Mouse (Mus musculus) heart, embryonic 10.5 days (tissue): ENCODE data around the gene Gpr21. TPM values are rescaled to one million over a fixed set of nuclear protein-coding genes. Genes with fewer than 3 reads are reported as not detected.

Experiments used
- DNase-seq: peaks from one replicate; pipeline ENCODE4 v3.0.0-alpha.2; 2017; ENCODE audit warnings: low spot score
- H3K27ac ChIP-seq: fragments of 300-500 bp; sonication (generic); 2 replicates; pipeline ENCODE4 v1.5.1; 2016; ENCODE audit warnings: mild to moderate bottlenecking
- H3K27me3 ChIP-seq: fragments of 300-500 bp; sonication (generic); 2 replicates; pipeline ENCODE4 v1.6.1; 2016; ENCODE audit warnings: mild to moderate bottlenecking; ENCODE audit not compliant: poor library complexity, insufficient read depth, severe bottlenecking
- H3K36me3 ChIP-seq: fragments of 300-500 bp; sonication (generic); 2 replicates; pipeline ENCODE4 v1.6.1; 2016; ENCODE audit warnings: mild to moderate bottlenecking, moderate library complexity
- H3K4me1 ChIP-seq: fragments of 300-500 bp; sonication (generic); 2 replicates; pipeline ENCODE4 v1.6.1; 2016; ENCODE audit warnings: mild to moderate bottlenecking
- H3K4me3 ChIP-seq: fragments of 300-500 bp; sonication (generic); 2 replicates; pipeline ENCODE4 v1.5.1; 2016; ENCODE audit warnings: mild to moderate bottlenecking, moderate library complexity
- H3K9me3 ChIP-seq: fragments of 300-500 bp; sonication (generic); 2 replicates; pipeline ENCODE4 v1.6.1; 2016; ENCODE audit warnings: mild to moderate bottlenecking, moderate library complexity
- WGBS: fragments of 180-500 bp; shearing (Covaris S2); methylation state at CpG from one replicate; pipeline ENCODE4 v1.1.7; 2016; 5-methylcytosine and 5-hydroxymethylcytosine counted together
- polyA plus RNA-seq: library from polyadenylated mRNA; unstranded; fragments of >200 nt; fragmentation: Nextera tagmentation; extraction: Ambion mirVana; gene quantifications from 2 replicates; pipeline ENCODE4 v1.2.1, GENCODE M21; 2016

The Gpr21 gene
- polyA plus RNA-seq, 1 experiment from 2014 or later: 0.79 TPM

- DNase-seq: no peak
Observed at GRCm38 (mm10) chr2:37527587-37527986, 11.5 kb downstream of the Gpr21 start.

GRCm38 (mm10) chr2:37529397-37529796, 13.3 kb downstream of the Gpr21 start:
- Histone ChIP-seq H3K4me3 (no peak overlapping the region), H3K9me3 (no peaks in the 10 kb centered on the region), H3K36me3 (peaks cover 15% of the 10 kb centered on the region), H3K27ac (no peak overlapping the region), H3K27me3 (no peaks in the 10 kb centered on the region), H3K4me1 (peaks cover 5% of the 10 kb centered on the region; the same call in 1 of the 2 replicates)
- WGBS: 94% methylated on average over 2 of the region's 2 CpGs
- no peak for DNase-seq

More at GRCm38 (mm10) chr2:37527587-37527986, 11.5 kb downstream of the Gpr21 start:
- Histone ChIP-seq H3K27ac (peak overlapping the region; percentile 64; the same call in 1 of the 2 replicates), H3K4me1 (peaks cover 5% of the 10 kb centered on the region; the same call in 1 of the 2 replicates), H3K27me3 (no peaks in the 10 kb centered on the region), H3K4me3 (no peak overlapping the region), H3K9me3 (no peaks in the 10 kb centered on the region), H3K36me3 (no peaks in the 10 kb centered on the region)

- 88% methylated on average over 1 of the region's 1 CpGs for WGBS
- Histone ChIP-seq H3K9me3 (no peaks in the 10 kb centered on the region), H3K36me3 (peaks cover 27% of the 10 kb centered on the region), H3K4me3 (no peak overlapping the region), H3K27me3 (no peaks in the 10 kb centered on the region), H3K4me1 (peaks cover 5% of the 10 kb centered on the region; the same call in 1 of the 2 replicates), H3K27ac (no peak overlapping the region)
- DNase-seq: no peak
Observed at GRCm38 (mm10) chr2:37530766-37531165, 14.6 kb downstream of the Gpr21 start.

GRCm38 (mm10) chr2:37531639-37532038, 15.5 kb downstream of the Gpr21 start:
- no peaks in the 10 kb centered on the region for H3K27me3 ChIP-seq
- H3K27ac ChIP-seq: no peak overlapping the region
- H3K4me1 ChIP-seq: peaks cover 5% of the 10 kb centered on the region; the same call in 1 of the 2 replicates
- no peak overlapping the region for H3K4me3 ChIP-seq
- peaks cover 32% of the 10 kb centered on the region for H3K36me3 ChIP-seq
- no peaks in the 10 kb centered on the region for H3K9me3 ChIP-seq
- DNase-seq: no peak
- 80% methylated on average over 3 of the region's 3 CpGs for WGBS

- WGBS: 82% methylated on average over 1 of the region's 1 CpGs
- Histone ChIP-seq H3K4me3 (no peak overlapping the region), H3K4me1 (no peaks in the 10 kb centered on the region), H3K9me3 (no peaks in the 10 kb centered on the region), H3K27ac (no peak overlapping the region), H3K36me3 (peaks cover 71% of the 10 kb centered on the region), H3K27me3 (no peaks in the 10 kb centered on the region)
- DNase-seq: no peak
Observed at GRCm38 (mm10) chr2:37549346-37550012, 33.3 kb downstream of the Gpr21 start.

- WGBS: 68% methylated on average over 2 of the region's 2 CpGs
- H3K27ac ChIP-seq: no peak overlapping the region
- DNase-seq: no peak
- H3K4me3 ChIP-seq: no peak overlapping the region
- no peaks in the 10 kb centered on the region for H3K27me3 ChIP-seq
- H3K9me3 ChIP-seq: no peaks in the 10 kb centered on the region
- H3K36me3 ChIP-seq: peaks cover 85% of the 10 kb centered on the region
- H3K4me1 ChIP-seq: no peaks in the 10 kb centered on the region
Observed at GRCm38 (mm10) chr2:37556366-37556765, 40.2 kb downstream of the Gpr21 start.

- Histone ChIP-seq H3K36me3 (peaks cover 74% of the 10 kb centered on the region), H3K4me3 (no peak overlapping the region), H3K27ac (no peak overlapping the region), H3K9me3 (no peaks in the 10 kb centered on the region), H3K27me3 (no peaks in the 10 kb centered on the region), H3K4me1 (no peaks in the 10 kb centered on the region)
- 65% methylated on average over 2 of the region's 2 CpGs for WGBS
- DNase-seq: no peak
Observed at GRCm38 (mm10) chr2:37565579-37565978, 49.4 kb downstream of the Gpr21 start.

- H3K27ac ChIP-seq: no peak overlapping the region
- H3K9me3 ChIP-seq: no peaks in the 10 kb centered on the region
- H3K4me3 ChIP-seq: no peak overlapping the region
- no peaks in the 10 kb centered on the region for H3K4me1 ChIP-seq
- WGBS: 59% methylated on average over 1 of the region's 1 CpGs
- peaks cover 69% of the 10 kb centered on the region for H3K36me3 ChIP-seq
- no peaks in the 10 kb centered on the region for H3K27me3 ChIP-seq
- DNase-seq: no peak
Observed at GRCm38 (mm10) chr2:37566035-37566434, 49.9 kb downstream of the Gpr21 start.

- H3K27ac ChIP-seq: no peak overlapping the region
- no peaks in the 10 kb centered on the region for H3K9me3 ChIP-seq
- H3K4me3 ChIP-seq: no peak overlapping the region
- no peak for DNase-seq
- 87% methylated on average over 5 of the region's 5 CpGs for WGBS
- peaks cover 43% of the 10 kb centered on the region for H3K36me3 ChIP-seq
- no peaks in the 10 kb centered on the region for H3K4me1 ChIP-seq
- H3K27me3 ChIP-seq: no peaks in the 10 kb centered on the region
Observed at GRCm38 (mm10) chr2:37569888-37570287, 53.8 kb downstream of the Gpr21 start.

Other genes starting within 250 kb of the Gpr21 start
- not detected in 2 replicates for gene Olfr368, start 189.8 kb upstream of the Gpr21 start, polyA plus RNA-seq
- gene Pdcl, start 157.0 kb upstream of the Gpr21 start, polyA plus RNA-seq: 32.8 and 34.6 TPM in 2 replicates
- gene Rc3h2, start 93.4 kb upstream of the Gpr21 start, polyA plus RNA-seq: 13.1 and 14.6 TPM in 2 replicates
- 7.2 and 7.5 TPM in 2 replicates for gene Zbtb26, start 73.2 kb upstream of the Gpr21 start, polyA plus RNA-seq
- gene Zbtb6, start 73.2 kb upstream of the Gpr21 start, polyA plus RNA-seq: 2.9 and 3.4 TPM in 2 replicates
- gene Rabgap1, start 73.1 kb upstream of the Gpr21 start, polyA plus RNA-seq: 33.3 and 35.3 TPM in 2 replicates
- gene Strbp, start 187.5 kb downstream of the Gpr21 start, polyA plus RNA-seq: 26.5 and 33.6 TPM in 2 replicates